Comparison of ENCODE assay signal across 8 mouse cellular contexts in genomic region chr14:102980986-102981385, GRCm38 (mm10). TPM values are rescaled to one million over a fixed set of nuclear protein-coding genes. Genes with fewer than 3 reads are reported as not detected.
DNase-seq lines count a peak whose midpoint lies in the region; ATAC-seq and TF ChIP-seq lines count a peak whose summit lies in the region.

No protein-coding gene starts in this region.

- peaks cover 16% of the 10 kb centered on the region for H3K4me1 ChIP-seq in thymus, adult 2 months (replicated peaks; ENCODE audit: control insufficient read depth, insufficient read depth, low read length)
- H3K4me1 ChIP-seq in intestine, embryonic 16.5 days (ENCODE audit: control insufficient read depth, insufficient read depth, low read length) = peaks cover 4% of the 10 kb centered on the region; the same call in 1 of the 2 replicates
- H3K4me1 ChIP-seq in neural tube, embryonic 14.5 days (ENCODE audit: control insufficient read depth, insufficient read depth, low read length) = peaks cover 4% of the 10 kb centered on the region; the same call in 1 of the 2 replicates

- H3K9ac ChIP-seq in intestine, embryonic 16.5 days (ENCODE audit: low read depth, low read length) = peak overlapping the region; percentile 76
- H3K9ac ChIP-seq in neural tube, embryonic 14.5 days (replicated peaks; ENCODE audit: low read depth, low read length) = peak overlapping the region; percentile 76

- H3K36me3 ChIP-seq in thymus, adult 2 months (ENCODE audit: control insufficient read depth, insufficient read depth, low read length) = no peaks in the 10 kb centered on the region
- no peaks in the 10 kb centered on the region for H3K36me3 ChIP-seq in intestine, embryonic 16.5 days (ENCODE audit: control insufficient read depth, insufficient read depth, low read length)
- H3K36me3 ChIP-seq in neural tube, embryonic 14.5 days (ENCODE audit: control insufficient read depth, insufficient read depth, low read length) = no peaks in the 10 kb centered on the region

- TF ChIP-seq CTCF in thymus, adult 2 months (IDR thresholded peaks at IDR 0.05; ENCODE audit: borderline replicate concordance, control insufficient read depth, extremely low read depth, insufficient read depth, low read length, poor library complexity) = no peak

- H3K9me3 ChIP-seq in intestine, embryonic 16.5 days (ENCODE audit: control insufficient read depth, low read length) = no peaks in the 10 kb centered on the region
- H3K9me3 ChIP-seq in neural tube, embryonic 14.5 days (ENCODE audit: control insufficient read depth, low read length) = no peaks in the 10 kb centered on the region

- peak; percentile 0; the same call in 1 of the 2 replicates for ATAC-seq in frontal cortex, adult (ENCODE audit: low TSS enrichment)
- no peak for ATAC-seq in intestine, embryonic 16.5 days
- no peak for ATAC-seq in neural tube, embryonic 14.5 days (ENCODE audit: low read depth)

- intact Hi-C loops in gastrocnemius, postnatal 36 days (cut with DNase I) = loop anchor here (5.0 kb wide), 1 partner anchor 99 kb away; no protein-coding TSS in a partner anchor

- no peak overlapping the region for H3K27ac ChIP-seq in thymus, adult 2 months (ENCODE audit: control insufficient read depth, insufficient read depth, low read length)
- peak overlapping the region; percentile 37; the same call in 1 of the 2 replicates for H3K27ac ChIP-seq in intestine, embryonic 16.5 days (ENCODE audit: low read length)
- no peak overlapping the region for H3K27ac ChIP-seq in neural tube, embryonic 14.5 days (ENCODE audit: low read depth, low read length)

- H3K27me3 ChIP-seq in thymus, adult 2 months (ENCODE audit: control insufficient read depth, insufficient read depth, low read length) = no peaks in the 10 kb centered on the region
- H3K27me3 ChIP-seq in intestine, embryonic 16.5 days (replicated peaks; ENCODE audit: control insufficient read depth, insufficient read depth, low read length) = no peaks in the 10 kb centered on the region
- no peaks in the 10 kb centered on the region for H3K27me3 ChIP-seq in neural tube, embryonic 14.5 days (ENCODE audit: control insufficient read depth, insufficient read depth, low read length)

- no peak for TF ChIP-seq POLR2A in thymus, adult 2 months (IDR thresholded peaks at IDR 0.05; ENCODE audit: control insufficient read depth, extremely low read depth, insufficient read depth, low read length, poor library complexity)

- H3K4me3 ChIP-seq in thymus, adult 2 months (ENCODE audit: control insufficient read depth, insufficient read depth, low read length) = peak overlapping the region; percentile 56
- H3K4me3 ChIP-seq in intestine, embryonic 16.5 days (ENCODE audit: low read length) = peak overlapping the region; percentile 77
- peak overlapping the region; percentile 77 for H3K4me3 ChIP-seq in neural tube, embryonic 14.5 days (ENCODE audit: low read depth, low read length)

- 4% methylated on average over 14 of the region's 14 CpGs for WGBS in thymus, adult 2 months
- WGBS in intestine, embryonic 16.5 days = 10% methylated on average over 14 of the region's 14 CpGs
- WGBS in neural tube, embryonic 14.5 days = 7% methylated on average over 14 of the region's 14 CpGs

- peak overlapping the region; percentile 98 for H3K4me2 ChIP-seq in intestine, embryonic 16.5 days (ENCODE audit: low read depth, low read length)
- peak overlapping the region; percentile 89 for H3K4me2 ChIP-seq in neural tube, embryonic 14.5 days (ENCODE audit: low read depth, low read length)

- DNase-seq in frontal cortex, adult 2 months (ENCODE audit: extremely low spot score in 1 of 2, low spot score in 1 of 2) = no peak
- peak; percentile 6 for DNase-seq in thymus, adult 2 months
- no peak for DNase-seq in thymus, postnatal 10 days (ENCODE audit: low spot score in 2 of 2)
- DNase-seq in gastrocnemius, postnatal 36 days = no peak
- no peak for DNase-seq in cerebellum, postnatal 36 days

RNA-seq across cellular contexts. Expression of gene Kctd12, which starts 1.5 kb away (rescaled TPM):
- 56.7 and 67.5 TPM in 2 replicates for polyA plus RNA-seq in frontal cortex, adult 2 months (2012; rRNA removed)
- 20.0 and 25.4 TPM in 2 replicates for polyA plus RNA-seq in thymus, adult 2 months (2012; rRNA removed)
- 8.9 and 9.5 TPM in 2 replicates for polyA plus RNA-seq in intestine, embryonic 16.5 days (2015; fragmentation: Nextera tagmentation; extraction: Ambion mirVana)
- 21.2 and 24.5 TPM in 2 replicates for polyA plus RNA-seq in neural tube, embryonic 14.5 days (2014; fragmentation: Nextera tagmentation; extraction: Ambion mirVana)
- total RNA-seq in gastrocnemius, postnatal 36 days (2021) = 1 to 10 TPM; 7.1 to 7.3 TPM
